Mouse (Mus musculus): ENCODE results near the gene Tctex1d4. TPM values are rescaled to one million over a fixed set of nuclear protein-coding genes. Genes with fewer than 3 reads are reported as not detected.

Gene Tctex1d4
- polyA plus RNA-seq, 1 experiment from 2014 or later: 0.25 TPM

Small RNA genes lying within 50 kb of the gene (microRNA-seq; reads per million reads assigned to microRNA genes)
- gene Gm22398: not detected

Other genes with a start within 250 kb of the Tctex1d4 start
- gene Zswim5, start 249.4 kb upstream of the Tctex1d4 start, polyA plus RNA-seq (2014; fragmentation: Nextera tagmentation; extraction: Ambion mirVana): 8.5 and 11.1 TPM in 2 replicates
- gene Urod, start 132.4 kb upstream of the Tctex1d4 start, polyA plus RNA-seq (2014; fragmentation: Nextera tagmentation; extraction: Ambion mirVana): 66.1 and 70.3 TPM in 2 replicates
- gene Hectd3, start 131.5 kb upstream of the Tctex1d4 start, polyA plus RNA-seq (2014; fragmentation: Nextera tagmentation; extraction: Ambion mirVana): 13.1 and 15.3 TPM in 2 replicates
- gene Eif2b3, start 107.4 kb upstream of the Tctex1d4 start, polyA plus RNA-seq (2014; fragmentation: Nextera tagmentation; extraction: Ambion mirVana): 47.5 and 51.4 TPM in 2 replicates
- gene Ptch2, start 30.7 kb upstream of the Tctex1d4 start, polyA plus RNA-seq (2014; fragmentation: Nextera tagmentation; extraction: Ambion mirVana): 2.4 and 3.4 TPM in 2 replicates
- gene Btbd19, start 1.1 kb upstream of the Tctex1d4 start, polyA plus RNA-seq (2014; fragmentation: Nextera tagmentation; extraction: Ambion mirVana): 2.2 and 2.5 TPM in 2 replicates
- gene Plk3, start 7.2 kb downstream of the Tctex1d4 start, polyA plus RNA-seq (2014; fragmentation: Nextera tagmentation; extraction: Ambion mirVana): 7.0 and 7.1 TPM in 2 replicates
- gene Rps8, start 29.4 kb downstream of the Tctex1d4 start, polyA plus RNA-seq (2014; fragmentation: Nextera tagmentation; extraction: Ambion mirVana): 621 and 797 TPM in 2 replicates
- 38.5 and 38.6 TPM in 2 replicates for gene Kif2c, start 55.8 kb downstream of the Tctex1d4 start, polyA plus RNA-seq (2014; fragmentation: Nextera tagmentation; extraction: Ambion mirVana)
- 7.2 and 8.0 TPM in 2 replicates for gene Tmem53, start 125.2 kb downstream of the Tctex1d4 start, polyA plus RNA-seq (2014; fragmentation: Nextera tagmentation; extraction: Ambion mirVana)
- 0.62 and 0.81 TPM in 2 replicates for gene Armh1, start 125.3 kb downstream of the Tctex1d4 start, polyA plus RNA-seq (2014; fragmentation: Nextera tagmentation; extraction: Ambion mirVana)

All from forebrain, embryonic 14.5 days (tissue).